Mouse (Mus musculus): ENCODE results near the gene 9230102O04Rik. TPM values are rescaled to one million over a fixed set of nuclear protein-coding genes. Genes with fewer than 3 reads are reported as not detected.

9230102O04Rik gene
- not detected in 2 replicates for polyA plus RNA-seq (2011; ENCODE audit: insufficient read length, low read depth, missing spikeins)

GRCm38 (mm10) chr2:9888913-9889650, at the start of gene 9230102O04Rik:
Gene 9230102O04Rik, minus strand, starts transcription at chr2:9889540.
- Histone ChIP-seq H3K4me3 (ENCODE audit: insufficient read depth, low read length) (peak within 1 kb of the TSS; percentile 3), H3K27ac (ENCODE audit: insufficient read depth, low read length) (no peak within 1 kb of the TSS), H3K4me1 (ENCODE audit: control insufficient read depth, insufficient read depth, low read length) (no peaks in the 10 kb centered on the region)
- TF ChIP-seq POLR2A (IDR thresholded peaks at IDR 0.05; ENCODE audit: low read depth, low read length) (no peak), CTCF (IDR thresholded peaks at IDR 0.05; ENCODE audit: borderline replicate concordance, insufficient read depth, low read length) (peak; percentile 27; the same call in 1 of the 2 replicates)

- H3K4me3 ChIP-seq (ENCODE audit: insufficient read depth, low read length): no peak overlapping the region
- H3K4me1 ChIP-seq (ENCODE audit: control insufficient read depth, insufficient read depth, low read length): no peaks in the 10 kb centered on the region
- H3K27ac ChIP-seq (ENCODE audit: insufficient read depth, low read length): no peak overlapping the region
- TF ChIP-seq POLR2A (IDR thresholded peaks at IDR 0.05; ENCODE audit: low read depth, low read length) (no peak), CTCF (IDR thresholded peaks at IDR 0.05; ENCODE audit: borderline replicate concordance, insufficient read depth, low read length) (no peak)
Measured at GRCm38 (mm10) chr2:9935965-9936364, 46.6 kb upstream of the 9230102O04Rik start.

GRCm38 (mm10) chr2:9926905-9927283, 37.6 kb upstream of the 9230102O04Rik start:
- no peaks in the 10 kb centered on the region for H3K4me1 ChIP-seq (ENCODE audit: control insufficient read depth, insufficient read depth, low read length)
- no peak overlapping the region for H3K4me3 ChIP-seq (ENCODE audit: insufficient read depth, low read length)
- no peak overlapping the region for H3K27ac ChIP-seq (ENCODE audit: insufficient read depth, low read length)
- no peak for TF ChIP-seq CTCF (IDR thresholded peaks at IDR 0.05; ENCODE audit: borderline replicate concordance, insufficient read depth, low read length)
- no peak for TF ChIP-seq POLR2A (IDR thresholded peaks at IDR 0.05; ENCODE audit: low read depth, low read length)

- Histone ChIP-seq H3K4me3 (ENCODE audit: insufficient read depth, low read length) (no peak overlapping the region), H3K27ac (ENCODE audit: insufficient read depth, low read length) (no peak overlapping the region), H3K4me1 (ENCODE audit: control insufficient read depth, insufficient read depth, low read length) (no peaks in the 10 kb centered on the region)
- no peak for TF ChIP-seq CTCF (IDR thresholded peaks at IDR 0.05; ENCODE audit: borderline replicate concordance, insufficient read depth, low read length)
- TF ChIP-seq POLR2A (IDR thresholded peaks at IDR 0.05; ENCODE audit: low read depth, low read length): no peak
Measured at GRCm38 (mm10) chr2:9926194-9926904, 37.0 kb upstream of the 9230102O04Rik start.

GRCm38 (mm10) chr2:9918691-9919471, 29.5 kb upstream of the 9230102O04Rik start:
- Histone ChIP-seq H3K4me3 (ENCODE audit: insufficient read depth, low read length) (no peak overlapping the region), H3K4me1 (ENCODE audit: control insufficient read depth, insufficient read depth, low read length) (no peaks in the 10 kb centered on the region), H3K27ac (ENCODE audit: insufficient read depth, low read length) (no peak overlapping the region)
- no peak for TF ChIP-seq CTCF (IDR thresholded peaks at IDR 0.05; ENCODE audit: borderline replicate concordance, insufficient read depth, low read length)
- TF ChIP-seq POLR2A (IDR thresholded peaks at IDR 0.05; ENCODE audit: low read depth, low read length): no peak

- Histone ChIP-seq H3K27ac (ENCODE audit: insufficient read depth, low read length) (no peak overlapping the region), H3K4me1 (ENCODE audit: control insufficient read depth, insufficient read depth, low read length) (no peaks in the 10 kb centered on the region), H3K4me3 (ENCODE audit: insufficient read depth, low read length) (no peak overlapping the region)
- no peak for TF ChIP-seq POLR2A (IDR thresholded peaks at IDR 0.05; ENCODE audit: low read depth, low read length)
Measured at GRCm38 (mm10) chr2:9917602-9918001, 28.3 kb upstream of the 9230102O04Rik start.

- no peak overlapping the region for H3K27ac ChIP-seq (ENCODE audit: insufficient read depth, low read length)
- no peaks in the 10 kb centered on the region for H3K4me1 ChIP-seq (ENCODE audit: control insufficient read depth, insufficient read depth, low read length)
- no peak for TF ChIP-seq POLR2A (IDR thresholded peaks at IDR 0.05; ENCODE audit: low read depth, low read length)
- TF ChIP-seq CTCF (IDR thresholded peaks at IDR 0.05; ENCODE audit: borderline replicate concordance, insufficient read depth, low read length): no peak
- H3K4me3 ChIP-seq (ENCODE audit: insufficient read depth, low read length): no peak overlapping the region
Measured at GRCm38 (mm10) chr2:9905995-9906394, 16.7 kb upstream of the 9230102O04Rik start.

GRCm38 (mm10) chr2:9903854-9904560, 14.7 kb upstream of the 9230102O04Rik start:
- H3K4me1 ChIP-seq (ENCODE audit: control insufficient read depth, insufficient read depth, low read length): no peaks in the 10 kb centered on the region
- no peak overlapping the region for H3K4me3 ChIP-seq (ENCODE audit: insufficient read depth, low read length)
- TF ChIP-seq CTCF (IDR thresholded peaks at IDR 0.05; ENCODE audit: borderline replicate concordance, insufficient read depth, low read length) (no peak), POLR2A (IDR thresholded peaks at IDR 0.05; ENCODE audit: low read depth, low read length) (no peak)

GRCm38 (mm10) chr2:9897846-9898245, 8.5 kb upstream of the 9230102O04Rik start:
- TF ChIP-seq CTCF (IDR thresholded peaks at IDR 0.05; ENCODE audit: borderline replicate concordance, insufficient read depth, low read length) (no peak), POLR2A (IDR thresholded peaks at IDR 0.05; ENCODE audit: low read depth, low read length) (no peak)
- H3K4me1 ChIP-seq (ENCODE audit: control insufficient read depth, insufficient read depth, low read length): no peaks in the 10 kb centered on the region
- no peak overlapping the region for H3K4me3 ChIP-seq (ENCODE audit: insufficient read depth, low read length)
- no peak overlapping the region for H3K27ac ChIP-seq (ENCODE audit: insufficient read depth, low read length)

More at GRCm38 (mm10) chr2:9903854-9904560, 14.7 kb upstream of the 9230102O04Rik start:
- no peak overlapping the region for H3K27ac ChIP-seq (ENCODE audit: insufficient read depth, low read length)
